Mouse (Mus musculus): Measurements from ENCODE around the gene Kdelc2.

The Kdelc2 gene

DNA sequence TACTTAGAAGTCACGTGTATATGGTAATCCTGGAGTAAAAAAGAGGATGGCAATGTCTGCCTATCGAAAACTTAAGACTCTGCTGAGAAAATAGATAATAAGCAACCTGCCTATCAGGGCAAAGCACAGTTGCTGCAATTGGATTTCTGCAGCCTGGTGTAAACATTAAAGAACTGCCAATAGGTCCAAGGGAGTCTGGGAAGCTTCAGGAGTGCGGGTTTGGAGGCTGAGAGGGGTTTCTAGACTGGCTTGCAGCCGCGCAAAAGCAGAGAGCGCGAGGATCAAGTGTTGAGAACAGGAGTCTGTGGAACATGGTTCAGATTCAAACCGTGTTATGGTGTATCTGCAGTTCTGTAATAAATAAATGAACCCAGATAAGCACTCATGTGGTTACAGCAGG lies 1.0 kb downstream of the Kdelc2 start:
- DNase-seq (ENCODE audit: low spot score in 2 of 2) = no peak

DNA sequence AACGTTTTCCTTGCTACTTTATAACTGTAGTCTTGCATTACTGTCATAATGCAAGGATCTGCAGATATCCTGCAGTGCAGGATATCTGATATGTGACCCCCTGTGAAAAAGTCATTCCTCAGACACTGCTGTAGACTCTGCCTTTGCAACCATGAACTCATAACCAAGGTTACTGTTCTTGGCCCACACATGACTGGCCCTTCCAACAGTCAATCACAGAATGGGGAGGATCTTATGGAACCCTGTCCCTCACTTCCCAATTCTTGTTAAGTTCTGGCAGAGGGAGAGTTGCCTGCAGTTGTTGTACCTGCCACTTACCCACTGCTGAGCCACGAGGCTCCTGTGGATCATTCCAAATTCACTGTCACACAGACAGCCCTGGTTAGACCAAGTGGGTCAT lies 3.6 kb downstream of the Kdelc2 start:
- DNase-seq (ENCODE audit: low spot score in 2 of 2) = no peak

DNA sequence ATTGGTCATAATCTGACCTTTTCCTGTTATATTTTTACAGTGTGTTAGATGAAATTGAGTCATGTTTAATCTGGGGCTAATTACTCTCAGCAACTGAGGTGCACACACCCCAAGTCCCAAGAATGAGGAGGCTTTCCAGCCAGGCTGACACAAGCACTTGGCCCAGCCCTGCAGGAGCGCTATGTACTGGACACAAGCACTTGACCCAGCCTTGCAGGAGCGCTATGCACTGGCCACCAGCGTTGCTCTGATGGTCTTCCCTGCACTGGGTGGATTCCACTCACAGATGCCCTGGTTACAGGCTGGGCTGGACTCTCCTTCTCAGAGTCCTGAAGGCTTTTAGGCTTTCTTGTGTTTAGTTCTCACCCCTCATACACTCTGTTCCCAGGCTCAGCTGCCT lies 5.3 kb downstream of the Kdelc2 start:
- no peak for DNase-seq (ENCODE audit: low spot score in 2 of 2)

DNA sequence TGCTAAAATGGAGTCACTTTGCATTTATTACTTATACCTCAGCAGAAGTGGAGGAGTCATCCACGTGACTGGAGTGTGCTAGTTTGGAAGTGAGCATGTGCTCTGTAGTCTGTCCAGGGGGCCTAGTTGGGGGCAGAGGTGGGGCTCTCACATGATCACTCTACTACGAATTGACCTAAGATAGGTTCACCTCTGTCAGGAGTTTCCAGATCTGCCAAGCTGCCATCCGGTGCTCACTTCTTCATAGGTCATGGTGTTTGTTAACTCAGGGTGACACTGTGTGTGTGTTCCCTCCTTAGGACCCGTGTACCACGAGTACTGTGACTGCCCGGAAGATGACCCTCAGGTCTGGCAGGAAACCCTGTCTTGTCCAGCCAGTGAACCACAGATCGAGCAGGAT lies 6.3 kb downstream of the Kdelc2 start:
- no peak for DNase-seq (ENCODE audit: low spot score in 2 of 2)

DNA sequence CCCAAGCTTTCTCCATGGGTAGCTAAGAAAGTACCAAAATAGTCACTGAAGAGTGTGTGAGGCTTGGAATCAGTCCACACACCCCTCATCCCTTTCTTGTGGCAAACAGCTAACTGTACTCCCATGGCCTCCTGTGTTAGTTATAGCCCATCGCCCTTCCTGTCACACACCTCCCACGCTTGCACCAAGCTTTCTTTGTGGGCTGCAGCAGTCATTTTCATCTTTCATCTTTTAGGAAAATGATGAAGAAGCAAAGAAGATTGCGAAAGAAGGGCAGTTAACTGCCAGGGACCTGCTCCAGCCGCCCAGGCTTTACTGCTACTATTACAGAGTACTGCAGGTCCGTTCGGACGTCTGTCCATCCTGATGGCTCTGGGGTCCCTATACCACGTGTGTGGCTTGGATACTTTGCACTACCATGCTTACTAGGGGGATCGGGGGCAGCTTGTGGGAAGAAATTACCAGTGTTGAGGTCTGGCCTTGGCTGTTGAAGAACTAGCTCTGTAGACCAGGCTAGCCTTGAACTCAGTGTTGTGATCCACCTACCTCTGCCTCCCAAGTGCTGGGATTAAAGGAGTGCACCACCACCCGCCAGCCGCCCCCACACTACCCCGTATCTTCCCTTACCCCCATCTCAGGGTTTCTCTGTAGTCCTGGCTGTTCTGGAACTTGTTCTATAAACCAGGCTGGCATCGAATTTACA lies 14.0 kb downstream of the Kdelc2 start:
- no peak for DNase-seq (ENCODE audit: low spot score in 2 of 2)

DNA sequence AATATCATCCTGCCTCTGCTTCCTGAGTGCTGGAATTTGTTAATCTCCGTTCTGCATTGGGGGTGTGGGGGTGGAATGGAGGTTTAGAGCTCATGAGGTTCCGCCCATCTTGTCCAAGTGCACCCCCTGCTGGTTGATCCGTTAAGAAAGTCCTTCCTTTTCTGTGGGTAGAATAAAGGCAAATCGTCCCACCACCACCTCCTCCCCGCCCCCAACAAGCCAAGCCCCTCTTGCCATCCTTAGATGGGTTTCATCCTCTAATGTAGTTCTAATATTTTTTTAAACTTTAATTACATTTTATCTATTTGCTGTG lies 14.5 kb downstream of the Kdelc2 start:
- DNase-seq (ENCODE audit: low spot score in 2 of 2) = no peak

DNA sequence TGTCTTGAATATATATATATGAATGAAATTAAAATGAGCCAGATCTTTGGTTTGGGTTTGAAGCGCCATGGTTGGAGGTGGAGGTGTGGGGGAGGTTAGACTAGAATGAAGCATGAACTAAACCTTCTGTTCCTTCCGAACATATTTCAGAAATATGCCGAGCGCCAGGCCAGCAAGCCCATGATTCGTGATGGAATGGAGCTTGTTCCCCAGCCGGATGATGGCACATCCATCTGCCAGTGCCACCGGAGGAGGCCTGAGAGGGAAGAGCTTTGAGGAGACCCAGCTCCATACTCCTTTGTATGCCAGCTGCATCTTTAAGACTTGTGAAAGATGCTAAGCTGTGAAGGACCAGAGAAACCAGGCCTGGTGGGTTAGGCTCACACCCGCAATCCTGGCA lies 15.7 kb downstream of the Kdelc2 start:
- no peak for DNase-seq (ENCODE audit: low spot score in 2 of 2)

DNA sequence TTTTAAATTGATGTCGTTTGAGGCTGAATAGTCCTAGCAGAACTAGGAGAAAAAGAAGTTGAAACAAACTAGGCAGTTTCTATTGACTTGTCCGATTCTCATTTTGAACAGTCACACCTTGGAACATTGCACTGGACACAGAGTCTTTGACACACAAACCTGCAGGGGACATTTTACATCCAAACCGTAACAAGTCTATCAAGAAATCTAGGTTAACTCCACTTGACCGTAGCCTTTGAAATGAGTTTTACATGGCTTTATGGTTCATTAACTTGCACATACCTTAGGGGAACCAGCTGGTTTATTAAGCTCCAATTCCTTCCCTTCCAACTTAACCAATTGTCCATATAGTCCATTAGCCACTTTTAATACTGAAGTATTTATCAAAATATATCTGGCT lies 16.9 kb downstream of the Kdelc2 start:
- no peak for DNase-seq (ENCODE audit: low spot score in 2 of 2)

DNA sequence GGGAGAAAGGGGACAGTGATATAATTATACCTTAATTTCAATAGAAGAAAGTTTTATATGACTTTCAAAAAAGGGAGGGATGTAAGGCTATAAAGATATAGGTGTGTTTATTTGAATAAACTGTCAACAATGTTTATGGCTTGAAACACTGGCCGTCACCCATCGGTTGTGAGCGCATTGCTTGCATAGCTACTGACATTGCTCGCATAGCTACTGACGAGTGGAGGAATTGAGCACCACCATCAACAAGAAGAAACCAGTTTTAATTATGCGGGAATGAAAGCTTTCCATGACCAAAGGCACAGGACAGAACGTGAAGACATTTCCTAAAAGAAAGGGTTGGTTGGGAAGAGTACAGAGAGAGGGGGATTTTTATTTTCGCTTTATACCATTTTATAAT lies 17.3 kb downstream of the Kdelc2 start:
- no peak for DNase-seq (ENCODE audit: low spot score in 2 of 2)

DNA sequence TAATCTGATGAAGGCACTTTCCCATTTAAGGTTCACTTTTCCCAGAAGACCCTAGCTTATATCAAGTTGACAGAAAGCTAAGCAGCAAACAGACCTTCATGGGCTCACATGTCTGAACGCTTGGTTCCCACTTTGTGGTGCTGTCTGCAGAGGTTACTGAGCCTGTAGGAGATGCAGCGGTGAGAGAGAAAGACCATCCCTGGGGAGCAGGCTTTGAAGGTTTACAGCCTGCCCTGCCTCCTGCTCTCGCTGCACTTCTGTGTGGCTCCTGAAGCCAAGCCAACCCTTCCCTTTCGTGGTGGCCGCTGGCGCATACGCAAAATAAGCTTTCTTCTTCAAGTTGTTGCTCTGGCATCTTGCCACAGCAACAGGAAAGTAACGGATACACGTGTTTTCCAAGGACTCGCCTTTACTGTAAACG lies 18.5 kb downstream of the Kdelc2 start, which contains the start of gene 4930550C14Rik:
Gene 4930550C14Rik, plus strand, starts transcription at position 35 of the 421 bp plus-strand sequence.
- no peak for DNase-seq (ENCODE audit: low spot score in 2 of 2)

DNA sequence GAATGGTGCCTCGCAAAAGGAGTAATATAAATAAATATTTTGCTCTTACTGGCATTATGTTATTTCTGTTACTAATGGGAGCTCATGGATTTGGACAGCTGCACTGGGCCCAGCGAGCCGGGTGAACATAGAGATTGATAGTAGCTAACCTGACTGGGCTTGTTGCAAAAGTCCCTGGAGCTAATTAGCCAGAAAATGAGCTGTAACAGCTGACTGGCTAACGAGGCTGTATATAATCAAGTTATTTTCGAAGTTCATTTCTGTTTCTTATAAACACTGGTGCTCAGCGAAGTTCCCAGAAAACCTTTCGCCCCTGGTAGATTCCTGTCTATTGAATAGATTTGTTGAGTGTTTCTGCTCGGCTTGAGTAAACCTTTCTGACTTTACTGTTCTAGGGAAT lies 19.2 kb downstream of the Kdelc2 start:
- no peak for DNase-seq (ENCODE audit: low spot score in 2 of 2)

DNA sequence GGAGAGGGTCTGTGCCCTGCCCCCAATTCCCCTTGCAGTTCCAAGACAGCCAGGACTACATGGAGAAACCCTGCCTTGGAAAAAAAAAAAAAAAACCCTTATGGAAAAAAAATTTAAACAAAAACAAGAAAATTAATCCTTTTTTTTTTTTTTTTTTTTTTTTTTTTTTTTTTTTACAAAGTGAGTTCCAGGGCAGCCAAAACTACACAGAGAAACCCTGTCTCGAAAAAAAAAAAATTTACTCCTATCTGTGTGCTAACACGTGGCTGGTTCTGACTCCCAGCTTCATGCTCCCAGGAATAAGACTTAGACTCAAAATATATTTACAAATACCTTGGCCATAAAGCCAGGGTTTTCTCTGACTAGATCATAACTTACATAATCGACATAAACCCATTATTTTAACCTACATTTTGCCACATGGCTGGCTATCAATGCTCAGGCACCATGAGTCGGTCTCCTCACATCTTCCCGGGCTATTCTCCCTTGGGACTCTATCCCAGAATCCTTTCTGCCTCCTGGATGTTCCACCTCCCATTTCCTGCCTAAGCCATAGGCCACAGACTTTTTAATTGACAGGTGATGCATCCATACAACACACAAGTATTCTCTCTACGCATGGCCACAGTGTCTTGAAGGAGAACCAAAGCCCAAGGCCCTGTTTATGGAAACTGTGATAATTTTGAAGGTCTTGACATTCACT lies 20.4 kb downstream of the Kdelc2 start:
- no peak for DNase-seq (ENCODE audit: low spot score in 2 of 2)

DNA sequence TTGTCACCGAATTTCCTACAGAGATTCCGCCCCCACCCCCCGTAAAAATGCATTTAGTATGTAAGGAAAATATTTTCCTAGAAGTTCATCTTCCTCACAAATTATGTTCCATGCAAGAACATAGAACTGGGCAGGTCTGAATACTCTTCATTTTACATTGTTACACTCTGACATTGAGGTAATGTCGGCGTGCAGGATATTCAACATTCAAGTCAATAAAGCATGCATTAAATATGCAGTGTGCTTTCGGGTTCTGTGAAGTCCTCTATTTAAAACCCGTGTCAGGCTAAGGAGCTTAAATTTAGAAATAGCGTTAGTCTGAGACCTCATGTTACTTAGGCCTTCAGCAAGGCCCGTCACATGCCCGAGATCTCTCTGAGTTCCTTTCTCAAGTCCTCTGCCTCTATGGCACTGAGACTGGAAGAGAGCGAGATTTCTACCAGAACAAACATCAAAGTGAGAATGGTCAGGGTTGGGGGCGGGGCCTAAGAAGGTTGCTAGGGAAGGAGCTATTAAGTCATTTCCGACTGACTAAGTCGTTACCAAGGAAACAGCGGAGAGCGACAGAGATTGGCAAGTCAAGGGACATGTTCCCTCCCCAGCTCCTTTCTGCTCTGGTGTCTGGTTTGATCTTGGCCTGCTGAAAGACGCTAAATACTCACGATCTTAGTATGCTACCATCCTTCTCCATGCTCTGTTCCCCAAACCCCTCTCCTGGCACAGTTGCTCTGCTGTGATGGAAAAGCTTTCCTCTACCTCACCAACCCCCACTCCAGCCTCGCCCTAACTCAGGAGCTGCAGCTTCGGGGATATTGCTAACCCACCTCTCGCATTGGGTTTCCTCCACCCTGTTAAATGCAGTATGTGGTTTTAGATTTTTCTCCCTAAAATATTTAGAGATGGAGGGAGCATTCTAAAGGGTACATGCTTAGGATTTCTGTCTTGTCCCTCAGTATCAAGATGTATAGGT lies 21.2 kb downstream of the Kdelc2 start:
- DNase-seq (ENCODE audit: low spot score in 2 of 2) = peak in 1 of 2 experiments; percentile 68

DNA sequence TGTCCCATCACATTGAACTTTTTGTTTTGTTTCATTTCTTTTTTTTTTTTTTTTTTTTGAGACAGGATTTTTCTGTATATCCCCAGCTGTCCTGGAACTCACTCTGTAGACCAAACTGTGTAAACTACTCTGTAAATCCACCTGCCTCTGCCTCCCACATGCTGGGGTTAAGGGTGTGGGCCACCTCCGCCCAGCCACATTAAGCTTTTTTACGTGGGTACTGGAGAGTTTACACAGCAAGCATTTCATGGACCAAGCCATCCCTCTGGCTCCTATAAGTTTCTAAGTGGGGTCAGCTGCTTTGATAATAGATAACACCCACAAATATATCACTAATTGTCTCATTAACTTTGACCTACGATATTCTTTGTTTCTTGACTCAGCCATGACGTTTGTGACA lies 24.7 kb downstream of the Kdelc2 start:
- DNase-seq (ENCODE audit: low spot score in 2 of 2) = no peak

DNA sequence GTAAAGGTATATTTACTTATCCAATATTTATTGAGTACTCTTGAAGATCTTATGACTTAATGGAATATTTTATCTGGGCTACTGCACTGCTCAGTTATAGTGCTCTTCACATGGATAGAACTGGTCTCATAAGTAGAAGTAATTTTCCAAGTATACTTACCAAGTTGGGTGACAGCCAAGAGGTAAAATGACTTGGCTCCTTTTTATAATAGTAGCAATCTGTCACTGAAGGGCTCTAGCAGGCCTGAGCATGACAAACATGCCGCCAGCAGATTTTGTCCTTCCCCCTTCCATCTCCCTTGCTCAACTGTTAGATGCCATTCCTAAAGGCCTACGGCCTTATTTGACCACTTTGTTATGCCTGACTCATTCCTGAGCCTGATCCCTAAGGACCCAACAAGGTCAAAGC lies 25.1 kb downstream of the Kdelc2 start:
- no peak for DNase-seq (ENCODE audit: low spot score in 2 of 2)

DNA sequence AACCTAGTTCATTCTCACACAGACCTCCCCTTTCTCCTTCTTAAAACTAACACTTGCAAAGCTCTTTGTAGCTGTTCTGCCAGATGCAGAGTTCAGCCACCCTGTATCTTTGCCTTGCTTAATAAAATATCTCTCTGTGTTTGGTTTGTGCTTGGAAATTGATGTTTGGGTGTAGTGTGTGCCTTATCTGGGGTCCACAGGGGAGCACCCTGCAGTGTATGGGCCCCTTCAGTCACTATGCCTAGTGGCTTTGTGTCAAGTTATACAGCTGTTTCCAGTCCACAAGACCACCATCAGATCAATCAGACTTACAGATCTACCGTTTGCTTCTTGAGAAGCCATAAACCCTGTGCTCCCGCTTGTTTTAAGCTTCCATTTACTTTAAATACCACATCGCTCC lies 25.6 kb downstream of the Kdelc2 start:
- DNase-seq (ENCODE audit: low spot score in 2 of 2) = no peak

DNA sequence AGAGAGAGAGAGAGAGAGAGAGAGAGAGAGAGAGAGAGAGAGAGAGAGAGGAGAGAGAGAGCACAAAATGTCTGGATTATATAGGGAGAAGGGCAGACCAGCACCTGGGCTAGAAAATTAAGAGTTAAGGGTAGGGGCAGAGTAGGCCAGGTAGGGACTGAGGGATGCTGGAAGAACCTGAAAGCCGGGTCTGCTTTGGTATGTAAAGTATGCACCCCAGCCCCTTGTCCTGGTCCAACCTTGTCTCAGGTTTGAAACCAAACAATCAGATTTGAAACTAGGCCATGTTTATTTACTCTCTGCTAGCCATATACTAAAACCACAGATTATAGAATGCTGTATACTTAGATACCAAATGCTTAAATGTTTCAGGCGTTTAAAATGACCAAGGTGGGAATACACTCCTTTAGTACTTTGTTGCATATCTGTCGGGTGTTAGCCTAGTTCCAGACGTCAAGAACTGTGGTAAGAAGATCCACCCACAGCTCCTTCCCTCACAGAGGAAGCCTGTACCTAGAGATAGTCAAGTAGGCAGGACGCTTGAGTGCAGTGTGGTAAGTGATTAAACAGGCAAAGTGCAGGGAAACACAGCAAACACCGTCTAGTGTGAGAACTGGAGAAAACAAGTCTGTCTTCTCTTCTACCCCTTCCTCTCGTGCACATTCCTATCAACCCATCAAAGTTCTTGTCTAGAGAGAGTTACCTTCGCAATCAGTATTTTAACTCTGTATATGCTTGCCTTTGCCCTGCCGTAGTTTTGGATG lies 38.5 kb downstream of the Kdelc2 start:
- DNase-seq (ENCODE audit: low spot score in 2 of 2) = no peak

DNA sequence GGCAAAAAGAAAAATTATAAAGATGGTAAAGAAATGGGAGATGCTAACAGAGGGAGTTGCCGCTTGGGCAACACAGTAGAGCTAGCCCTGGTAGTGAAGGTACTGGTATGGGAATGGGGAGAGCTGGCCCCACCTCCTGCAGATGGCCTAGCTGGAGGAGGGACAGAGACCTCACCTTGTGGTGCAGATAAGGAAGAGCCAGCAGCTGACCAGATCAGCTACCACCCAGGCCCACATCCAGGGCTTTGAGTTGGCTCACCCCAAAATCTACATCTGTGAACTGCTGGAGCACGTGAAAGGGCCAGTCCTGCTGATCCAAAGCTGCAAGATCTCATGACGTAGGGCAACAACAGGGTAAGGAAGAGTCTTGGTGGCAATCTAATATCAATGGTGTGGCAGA lies 42.9 kb downstream of the Kdelc2 start:
- no peak for DNase-seq (ENCODE audit: low spot score in 2 of 2)

DNA sequence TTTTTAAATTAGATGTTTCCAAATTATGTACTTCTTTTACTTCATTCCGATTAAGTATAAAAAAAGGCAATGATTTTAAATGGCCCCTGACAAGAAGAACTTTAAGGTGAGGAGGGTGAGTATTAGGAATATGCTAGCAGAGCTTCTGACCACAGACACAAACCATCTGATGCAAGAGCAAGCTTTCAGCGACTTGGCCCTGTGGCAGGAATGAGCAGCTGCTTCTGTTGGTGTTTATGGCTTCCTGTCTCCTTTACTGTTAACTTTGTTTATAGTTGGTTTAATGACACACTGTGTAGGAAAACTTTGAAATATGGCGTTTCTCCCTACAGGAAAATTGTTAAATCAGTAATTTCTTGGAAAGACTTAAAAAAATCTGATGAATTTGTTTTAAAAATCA lies 43.8 kb downstream of the Kdelc2 start:
- DNase-seq (ENCODE audit: low spot score in 2 of 2) = no peak

DNA sequence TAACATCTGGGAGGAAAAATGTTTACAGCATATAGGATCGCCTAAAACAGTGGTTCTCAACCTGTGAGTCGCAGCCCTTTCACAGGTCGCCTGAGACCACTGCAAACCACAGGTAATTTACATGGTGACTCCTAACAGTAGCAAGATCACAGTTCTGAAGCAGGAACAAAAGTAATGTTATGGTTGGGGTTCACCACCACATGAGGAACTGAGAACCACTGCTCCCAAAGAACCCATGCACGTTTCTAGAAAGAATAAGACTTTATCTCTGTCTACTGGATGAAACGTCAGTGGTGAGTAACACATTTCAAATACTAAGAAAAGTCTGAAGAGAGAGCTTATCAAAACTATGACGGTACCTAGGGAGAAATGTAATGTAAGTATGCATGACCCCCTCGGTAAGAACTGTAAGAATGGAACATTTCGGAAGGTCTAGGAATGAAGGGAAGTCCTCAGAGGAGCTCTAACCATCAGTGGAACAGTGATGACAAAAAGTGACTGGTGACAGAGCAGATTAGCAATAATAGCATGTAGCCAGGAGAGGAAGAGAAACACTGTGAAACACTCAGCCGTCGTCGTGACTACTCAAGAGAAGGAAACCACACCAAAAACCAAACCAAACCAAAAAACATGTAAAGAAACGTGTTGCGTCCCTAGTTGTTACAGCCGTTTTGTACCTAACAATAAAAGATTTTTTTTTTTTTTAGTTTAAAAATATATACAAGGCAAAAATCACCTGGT lies 52.2 kb downstream of the Kdelc2 start:
- no peak for DNase-seq (ENCODE audit: low spot score in 2 of 2)

DNA sequence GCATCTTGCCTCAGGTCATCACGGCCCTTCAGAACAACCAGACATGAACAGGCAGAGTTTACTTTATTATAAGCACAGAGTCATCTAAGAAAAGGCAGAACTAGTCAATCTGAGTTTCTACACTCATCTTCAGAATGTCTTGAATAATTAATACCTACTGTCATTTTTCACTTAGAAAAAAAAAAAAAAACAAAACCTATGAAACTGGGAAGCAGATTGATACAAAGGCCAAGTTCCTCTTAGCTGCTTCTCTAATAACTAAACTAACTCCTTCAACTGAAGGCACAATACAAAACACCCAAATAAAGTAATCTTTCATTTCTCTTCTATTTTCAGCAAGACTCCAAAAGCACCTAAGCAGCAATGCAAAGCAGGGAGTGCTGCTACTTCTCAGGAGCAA lies 66.8 kb downstream of the Kdelc2 start:
- no peak for DNase-seq (ENCODE audit: low spot score in 2 of 2)
